Mouse (Mus musculus): Measurements from ENCODE around the gene Zfp711. TPM values are rescaled to one million over a fixed set of nuclear protein-coding genes. Genes with fewer than 3 reads are reported as not detected.

The Zfp711 gene
- not detected for polyA plus RNA-seq (2017; shearing (Covaris generic))

DNA sequence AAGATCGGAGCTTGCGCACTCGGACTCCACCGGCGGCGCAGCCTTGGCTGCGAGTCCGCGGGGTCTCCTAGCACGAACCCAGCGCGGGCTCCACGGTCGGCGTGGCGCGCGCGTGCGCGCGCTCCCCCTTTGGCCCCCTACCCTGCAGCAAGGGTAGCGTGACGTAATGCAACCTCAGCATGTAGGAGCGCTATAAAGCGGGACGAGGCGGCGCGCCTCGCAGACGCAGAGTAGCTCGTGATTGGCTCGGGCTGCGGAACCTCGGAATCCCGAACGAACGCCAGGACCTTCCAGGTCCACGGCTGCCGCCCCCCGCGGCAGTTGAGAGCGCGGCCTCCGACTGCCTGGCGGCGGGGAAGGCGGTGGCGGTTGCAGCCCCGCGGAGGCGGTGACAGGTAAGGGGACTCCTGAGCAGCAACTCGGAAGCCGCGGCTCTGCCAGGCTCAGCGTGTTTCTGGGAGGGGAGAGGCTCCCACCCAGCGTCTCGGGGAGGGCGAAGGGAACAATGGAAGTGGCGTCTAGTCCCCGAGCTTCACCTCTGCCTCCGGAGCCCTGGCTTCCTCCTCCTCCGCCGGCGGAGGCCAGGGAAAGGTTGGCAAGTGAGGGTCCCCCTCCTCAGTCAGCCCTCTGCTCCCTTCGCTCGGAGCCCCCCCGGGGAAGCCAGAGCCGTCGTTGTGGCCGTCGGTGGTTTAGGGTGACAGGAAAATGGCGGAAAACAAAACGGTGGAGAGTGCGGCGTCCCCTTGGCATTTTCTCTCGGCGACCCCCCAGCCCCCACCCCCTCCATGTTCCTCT lies at the start of gene Zfp711:
Zfp711 (plus strand) TSS at position 16 of the 795 bp plus-strand sequence.

Other genes starting within 250 kb of the Zfp711 start
- gene Satl1, start 193.7 kb upstream of the Zfp711 start, polyA plus RNA-seq (2017; shearing (Covaris generic)) = not detected
- not detected for gene 2010106E10Rik, start 105.3 kb upstream of the Zfp711 start, polyA plus RNA-seq (2017; shearing (Covaris generic))
- not detected for gene Pof1b, start 98.1 kb downstream of the Zfp711 start, polyA plus RNA-seq (2017; shearing (Covaris generic))